Mouse (Mus musculus) frontal cortex, postnatal 36 days (tissue): Measurements from ENCODE around the gene Eif5a.
"Not testable (repeated sequence)": the region's sequence is repeated elsewhere in the genome, so short reads cannot be mapped to it uniquely, and the experiment has no call there.

Source experiments
- DNase-seq, 2 experiments: peaks; one replicate each; pipeline ENCODE4 v3.0.0; 2022; ENCODE audit warnings: low spot score in 2 of 2

The Eif5a gene

GRCm38 (mm10) chr11:69921114-69922011 lies at the start of gene Eif5a:
TSS of gene Eif5a (minus strand) at chr11:69921958.
- peak; percentile 100 for DNase-seq

- no peak for DNase-seq
Measured at GRCm38 (mm10) chr11:69970775-69971174, 49.0 kb upstream of the Eif5a start.

- DNase-seq: no peak
Measured at GRCm38 (mm10) chr11:69970222-69970621, 48.5 kb upstream of the Eif5a start.

GRCm38 (mm10) chr11:69968793-69969192 lies 47.0 kb upstream of the Eif5a start:
- DNase-seq: no peak

- DNase-seq: no peak
Measured at GRCm38 (mm10) chr11:69966860-69967517, 45.2 kb upstream of the Eif5a start.

GRCm38 (mm10) chr11:69966006-69966859 lies 44.5 kb upstream of the Eif5a start:
- DNase-seq: no peak

GRCm38 (mm10) chr11:69965271-69966005 lies 43.7 kb upstream of the Eif5a start:
- DNase-seq: no peak

- DNase-seq: no peak
Measured at GRCm38 (mm10) chr11:69964650-69965270, 43.0 kb upstream of the Eif5a start, which contains the start of gene Cldn7. TSS of gene Cldn7 (plus strand) at chr11:69964779.

- no peak for DNase-seq
Measured at GRCm38 (mm10) chr11:69961841-69962240, 40.1 kb upstream of the Eif5a start.

- no peak for DNase-seq
Measured at GRCm38 (mm10) chr11:69960616-69961015, 38.9 kb upstream of the Eif5a start.

- DNase-seq: no peak
Measured at GRCm38 (mm10) chr11:69956218-69956617, 34.5 kb upstream of the Eif5a start.

- DNase-seq: not testable (repeated sequence)
Measured at GRCm38 (mm10) chr11:69955618-69956017, 33.9 kb upstream of the Eif5a start.

- no peak for DNase-seq
Measured at GRCm38 (mm10) chr11:69953267-69953915, 31.6 kb upstream of the Eif5a start.

- DNase-seq: no peak
Measured at GRCm38 (mm10) chr11:69952274-69952673, 30.5 kb upstream of the Eif5a start.

- no peak for DNase-seq
Measured at GRCm38 (mm10) chr11:69950807-69951459, 29.2 kb upstream of the Eif5a start.

GRCm38 (mm10) chr11:69948763-69949150 lies 27.0 kb upstream of the Eif5a start:
- peak; percentile 63 to 84 for DNase-seq

GRCm38 (mm10) chr11:69948066-69948762 lies 26.5 kb upstream of the Eif5a start, which contains the start of gene Slc2a4:
TSS of gene Slc2a4 (minus strand) at chr11:69948188.
- DNase-seq: peak; percentile 27 to 40

- no peak for DNase-seq
Measured at GRCm38 (mm10) chr11:69947337-69948065, 25.7 kb upstream of the Eif5a start.
